Mouse (Mus musculus) megakaryocyte, adult 5-6 weeks (primary cell): ENCODE results near the gene Dbndd2. TPM values are rescaled to one million over a fixed set of nuclear protein-coding genes. Genes with fewer than 3 reads are reported as not detected.

Source experiments
- ATAC-seq: 2 replicates; pipeline ENCODE4 v1.8.0; 2016; ENCODE audit warnings: mild to moderate bottlenecking, inconsistent platforms; ENCODE audit not compliant: poor library complexity, severe bottlenecking
- total RNA-seq, 2 experiments: library from RNA; stranded (forward) in 1 of 2; stranded (reverse) in 1 of 2; fragments of 153-499, 151-499 nt in 1 of 2; fragments of 221-1000, 200-1000 nt in 1 of 2; gene quantifications; 2 replicates each; pipeline versions ENCODE4 v1.2.3 to v1.2.4; 2015 to 2017

Dbndd2 gene
- total RNA-seq (2015) (3.2 and 7.9 TPM in 2 replicates), total RNA-seq (2017) (1.4 and 2.0 TPM in 2 replicates)

- ATAC-seq = peak; percentile 25; the same call in 1 of the 2 replicates
These were observed at the start of gene Dbndd2 for GRCm38 (mm10) chr2:164485681-164486257. Gene Dbndd2, plus strand, starts transcription at chr2:164486106.

- no peak for ATAC-seq
These were observed 49.5 kb upstream of the Dbndd2 start for GRCm38 (mm10) chr2:164436215-164436913.

GRCm38 (mm10) chr2:164436961-164437360 lies 48.9 kb upstream of the Dbndd2 start:
- no peak for ATAC-seq

- ATAC-seq = no peak
These were observed 48.2 kb upstream of the Dbndd2 start for GRCm38 (mm10) chr2:164437710-164438109.

GRCm38 (mm10) chr2:164438257-164438656 lies 47.6 kb upstream of the Dbndd2 start:
- ATAC-seq = no peak

- no peak for ATAC-seq
These were observed 46.9 kb upstream of the Dbndd2 start for GRCm38 (mm10) chr2:164439001-164439421.

GRCm38 (mm10) chr2:164440314-164440713 lies 45.6 kb upstream of the Dbndd2 start:
- ATAC-seq = no peak

- peak; percentile 75 for ATAC-seq
These were observed 44.8 kb upstream of the Dbndd2 start for GRCm38 (mm10) chr2:164441155-164441554.

- no peak for ATAC-seq
These were observed 44.2 kb upstream of the Dbndd2 start for GRCm38 (mm10) chr2:164441731-164442130.

- no peak for ATAC-seq
These were observed 43.4 kb upstream of the Dbndd2 start for GRCm38 (mm10) chr2:164442315-164443050.

GRCm38 (mm10) chr2:164443051-164443437 lies 42.9 kb upstream of the Dbndd2 start:
- ATAC-seq = 0 out of 2 replicates have a peak, but pooled peaks have one; percentile 17

GRCm38 (mm10) chr2:164443460-164444000 lies 42.4 kb upstream of the Dbndd2 start, which contains the start of gene Sdc4:
Gene Sdc4, minus strand, starts transcription at chr2:164443887.
- ATAC-seq = no peak

GRCm38 (mm10) chr2:164444701-164445100 lies 41.2 kb upstream of the Dbndd2 start:
- no peak for ATAC-seq

- ATAC-seq = no peak
These were observed 40.4 kb upstream of the Dbndd2 start for GRCm38 (mm10) chr2:164445399-164446085.

GRCm38 (mm10) chr2:164446086-164446469 lies 39.8 kb upstream of the Dbndd2 start:
- no peak for ATAC-seq

GRCm38 (mm10) chr2:164448140-164448539 lies 37.8 kb upstream of the Dbndd2 start:
- ATAC-seq = no peak

- no peak for ATAC-seq
These were observed 37.0 kb upstream of the Dbndd2 start for GRCm38 (mm10) chr2:164448921-164449320.

- ATAC-seq = no peak
These were observed 36.4 kb upstream of the Dbndd2 start for GRCm38 (mm10) chr2:164449341-164450042.

- no peak for ATAC-seq
These were observed 33.8 kb upstream of the Dbndd2 start for GRCm38 (mm10) chr2:164452000-164452676.
